Mouse (Mus musculus) heart, postnatal 0 days (tissue): ENCODE measurements around the gene Qars. TPM values are rescaled to one million over a fixed set of nuclear protein-coding genes. Genes with fewer than 3 reads are reported as not detected.

Experiments
- ATAC-seq: fragments of 200-750 bp; cut with Nextera tagmentation; 2 replicates; pipeline ENCODE4 v1.8.0; 2017; ENCODE audit warnings: low read depth, moderate number of reproducible peaks, moderate library complexity; ENCODE audit not compliant: insufficient read depth
- DNase-seq: peaks from one replicate; pipeline ENCODE4 v3.0.0-alpha.2; 2016; ENCODE audit warnings: low spot score
- H3K27ac ChIP-seq: fragments of 300-500 bp; sonication (generic); 2 replicates; pipeline ENCODE4 v1.5.1; 2014; ENCODE audit warnings: low read depth, mild to moderate bottlenecking
- H3K27me3 ChIP-seq: fragments of 300-500 bp; sonication (generic); 2 replicates; pipeline ENCODE4 v1.6.1; 2014; ENCODE audit warnings: low read length, mixed read lengths; ENCODE audit not compliant: control insufficient read depth, insufficient read depth
- H3K36me3 ChIP-seq: fragments of 300-500 bp; sonication (generic); replicated peaks from 2 replicates; pipeline ENCODE4 v1.6.1; 2014; ENCODE audit warnings: low read length, mixed read lengths; ENCODE audit not compliant: control insufficient read depth, insufficient read depth
- H3K4me1 ChIP-seq: fragments of 300-500 bp; sonication (generic); 2 replicates; pipeline ENCODE4 v1.6.1; 2014; ENCODE audit warnings: antibody characterized with exemption; ENCODE audit not compliant: control insufficient read depth, insufficient read depth
- H3K4me2 ChIP-seq: fragments of 300-500 bp; sonication (generic); 2 replicates; pipeline ENCODE4 v1.6.1; 2014; ENCODE audit warnings: low read depth, mild to moderate bottlenecking, low read length, moderate library complexity
- H3K4me3 ChIP-seq: fragments of 300-500 bp; sonication (generic); 2 replicates; pipeline ENCODE4 v1.5.1; 2014; ENCODE audit warnings: low read depth, low read length
- H3K9ac ChIP-seq: fragments of 300-500 bp; sonication (generic); replicated peaks from 2 replicates; pipeline ENCODE4 v1.6.1; 2014; ENCODE audit warnings: low read depth, low read length, mixed read lengths
- H3K9me3 ChIP-seq: fragments of 300-500 bp; sonication (generic); replicated peaks from 2 replicates; pipeline ENCODE4 v1.6.1; 2016; ENCODE audit warnings: low read length; ENCODE audit not compliant: control insufficient read depth
- CTCF ChIP-seq: IDR thresholded peaks from 2 replicates; pipeline ENCODE4 v1.5.1; 2016; ENCODE audit warnings: antibody characterized with exemption, control low read depth, low read depth
- EP300 ChIP-seq: IDR thresholded peaks from 2 replicates; pipeline ENCODE4 v1.6.1; 2016; ENCODE audit warnings: antibody characterized with exemption, low read depth
- WGBS: fragments of 180-500 bp; shearing (Covaris S2); extraction: QIAGEN DNeasy Blood & Tissue Kit; methylation state at CpG from one replicate; pipeline ENCODE4 v1.1.7; 2014; 5-methylcytosine and 5-hydroxymethylcytosine counted together
- polyA plus RNA-seq: library from polyadenylated mRNA; unstranded; fragments of >200 nt; fragmentation: Nextera tagmentation; extraction: Ambion mirVana; gene quantifications from 2 replicates; pipeline ENCODE4 v1.2.1, GENCODE M21; 2015
- total RNA-seq: library from RNA; depleted of rRNA; stranded (reverse); fragments of >200 nt; gene quantifications from 2 replicates; pipeline ENCODE4 v1.2.3, GENCODE M21; 2014; ENCODE audit warnings: low replicate concordance

The Qars gene
- total and polyA plus RNA-seq, 2 experiments from 2014 or later: 49.2 to 188 TPM

DNA sequence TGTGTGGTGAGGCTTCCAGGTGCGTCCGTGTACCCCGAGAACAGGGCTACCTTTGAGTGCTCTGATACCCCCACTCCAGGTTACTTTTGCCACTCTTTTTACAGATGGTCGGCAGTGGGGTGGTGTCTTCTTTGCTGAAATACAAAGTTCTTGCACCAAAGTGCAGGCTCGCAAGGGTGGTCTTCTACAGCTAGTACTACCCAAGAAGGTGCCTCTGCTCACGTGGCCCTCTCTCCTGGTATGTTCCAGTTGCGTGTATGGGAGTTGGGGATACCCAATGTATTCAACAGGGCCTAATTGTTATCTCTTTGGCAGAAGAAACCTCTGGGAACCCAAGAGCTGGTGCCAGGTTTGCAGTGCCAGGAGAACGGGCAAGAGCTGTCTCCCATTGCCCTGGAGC, 14.3 kb upstream of the Qars start:
- Histone ChIP-seq H3K36me3 (peaks cover 81% of the 10 kb centered on the region), H3K4me1 (peaks cover 12% of the 10 kb centered on the region), H3K27ac (no peak overlapping the region), H3K27me3 (no peaks in the 10 kb centered on the region), H3K9me3 (no peaks in the 10 kb centered on the region), H3K4me2 (no peak overlapping the region), H3K9ac (no peak overlapping the region), H3K4me3 (no peak overlapping the region)
- DNase-seq: no peak
- TF ChIP-seq CTCF (no peak), EP300 (no peak)
- ATAC-seq: no peak
- 97% methylated on average over 8 of the region's 8 CpGs for WGBS

DNA sequence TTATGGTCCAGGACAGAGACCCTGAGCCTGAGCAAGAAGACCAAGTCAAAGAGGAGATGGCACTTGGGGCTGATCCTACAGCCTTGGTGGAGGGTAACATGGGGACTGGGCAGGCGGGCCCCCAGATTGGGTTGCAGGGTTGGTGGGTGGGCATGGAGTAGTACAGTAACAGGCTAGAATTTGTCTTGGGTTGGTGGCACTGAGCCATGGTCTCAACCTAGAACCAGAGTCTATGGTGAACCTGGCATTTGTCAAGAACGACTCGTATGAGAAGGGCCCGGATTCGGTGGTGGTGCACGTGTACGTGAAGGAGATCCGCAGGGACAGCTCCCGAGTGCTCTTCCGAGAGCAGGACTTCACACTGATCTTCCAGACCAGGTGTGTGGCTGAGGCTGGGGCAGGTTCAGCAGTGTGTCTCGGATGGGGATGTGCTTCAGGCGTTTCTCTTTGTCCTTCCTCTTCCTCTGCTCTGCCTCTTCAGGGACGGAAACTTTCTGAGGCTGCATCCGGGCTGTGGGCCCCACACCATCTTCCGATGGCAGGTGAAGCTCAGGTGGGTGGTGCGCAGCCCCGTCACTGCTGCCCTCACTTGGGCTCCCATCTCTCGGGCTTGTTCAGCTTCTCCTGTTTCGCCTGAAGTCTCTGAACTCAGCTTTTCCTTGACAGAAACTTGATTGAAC, 13.2 kb upstream of the Qars start:
- no peak for TF ChIP-seq CTCF
- no peak for TF ChIP-seq EP300
- Histone ChIP-seq H3K9ac (no peak overlapping the region), H3K27me3 (no peaks in the 10 kb centered on the region), H3K36me3 (peaks cover 81% of the 10 kb centered on the region), H3K4me3 (no peak overlapping the region), H3K9me3 (no peaks in the 10 kb centered on the region), H3K27ac (no peak overlapping the region), H3K4me1 (peaks cover 12% of the 10 kb centered on the region), H3K4me2 (no peak overlapping the region)
- WGBS: 92% methylated on average over 19 of the region's 19 CpGs
- ATAC-seq: no peak
- no peak for DNase-seq

DNA sequence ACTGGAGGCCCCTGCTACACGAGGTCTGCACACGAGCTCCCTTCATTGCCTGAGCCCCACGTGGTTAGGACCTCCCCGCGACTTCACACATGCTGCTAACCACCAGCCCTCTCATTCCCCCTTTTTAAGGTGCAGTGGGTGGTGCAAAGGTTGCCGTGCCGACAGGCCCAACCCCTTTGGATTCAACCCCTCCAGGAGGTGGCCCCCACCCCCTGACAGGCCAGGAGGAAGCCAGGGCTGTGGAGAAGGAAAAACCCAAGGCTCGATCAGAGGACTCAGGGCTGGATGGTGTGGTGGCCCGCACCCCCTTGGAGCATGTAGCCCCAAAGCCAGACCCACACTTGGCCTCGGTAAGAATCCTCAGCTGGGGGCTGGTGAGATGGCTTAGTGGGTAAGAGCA, 12.6 kb upstream of the Qars start:
- no peak for ATAC-seq
- TF ChIP-seq CTCF (no peak), EP300 (no peak)
- no peaks in the 10 kb centered on the region for H3K9me3 ChIP-seq
- H3K4me3 ChIP-seq: no peak overlapping the region
- H3K27ac ChIP-seq: no peak overlapping the region
- peaks cover 12% of the 10 kb centered on the region for H3K4me1 ChIP-seq
- no peak overlapping the region for H3K9ac ChIP-seq
- no peak for DNase-seq
- no peak overlapping the region for H3K4me2 ChIP-seq
- no peaks in the 10 kb centered on the region for H3K27me3 ChIP-seq
- 77% methylated on average over 10 of the region's 10 CpGs for WGBS
- peaks cover 81% of the 10 kb centered on the region for H3K36me3 ChIP-seq

DNA sequence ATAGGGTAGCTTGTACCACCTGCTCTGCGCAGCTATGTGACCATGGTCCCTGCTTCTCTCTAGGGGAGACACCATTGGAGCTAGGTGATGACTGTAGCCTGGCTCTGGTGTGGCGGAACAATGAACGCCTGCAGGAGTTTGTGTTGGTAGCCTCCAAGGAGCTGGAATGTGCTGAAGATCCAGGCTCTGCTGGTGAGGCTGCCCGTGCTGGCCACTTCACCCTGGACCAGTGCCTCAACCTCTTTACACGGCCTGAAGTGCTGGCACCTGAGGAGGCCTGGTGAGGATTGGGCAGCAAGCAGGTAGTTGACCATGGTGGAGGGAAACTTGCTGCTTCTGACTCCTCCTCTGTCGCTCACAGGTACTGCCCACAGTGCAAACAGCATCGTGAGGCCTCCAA, 8.3 kb upstream of the Qars start:
- Histone ChIP-seq H3K4me1 (no peaks in the 10 kb centered on the region), H3K4me2 (no peak overlapping the region), H3K9me3 (no peaks in the 10 kb centered on the region), H3K9ac (no peak overlapping the region), H3K36me3 (peaks cover 95% of the 10 kb centered on the region), H3K4me3 (no peak overlapping the region), H3K27ac (no peak overlapping the region), H3K27me3 (no peaks in the 10 kb centered on the region)
- ATAC-seq: no peak
- 91% methylated on average over 7 of the region's 7 CpGs for WGBS
- no peak for DNase-seq
- TF ChIP-seq CTCF (no peak), EP300 (no peak)

DNA sequence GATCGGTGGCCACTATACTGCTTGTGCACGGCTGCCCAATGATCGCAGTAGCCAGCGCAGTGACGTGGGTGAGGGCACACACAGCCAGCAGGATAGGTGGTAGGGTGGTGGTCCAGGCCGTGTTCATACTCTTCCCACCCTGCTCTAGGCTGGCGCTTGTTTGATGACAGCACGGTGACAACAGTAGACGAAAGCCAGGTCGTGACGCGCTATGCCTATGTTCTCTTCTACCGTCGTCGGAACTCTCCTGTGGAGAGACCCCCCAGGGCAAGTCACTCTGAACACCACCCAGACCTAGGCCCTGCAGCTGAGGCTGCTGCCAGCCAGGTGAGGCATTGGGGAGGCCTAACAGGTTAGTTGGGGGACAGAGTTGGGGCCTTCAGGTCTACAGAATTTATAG, 7.6 kb upstream of the Qars start:
- Histone ChIP-seq H3K9ac (no peak overlapping the region), H3K4me1 (no peaks in the 10 kb centered on the region), H3K36me3 (peaks cover 87% of the 10 kb centered on the region), H3K4me3 (no peak overlapping the region), H3K27me3 (no peaks in the 10 kb centered on the region), H3K27ac (no peak overlapping the region), H3K4me2 (no peak overlapping the region), H3K9me3 (no peaks in the 10 kb centered on the region)
- ATAC-seq (no peak), DNase-seq (no peak)
- TF ChIP-seq CTCF: no peak
- no peak for TF ChIP-seq EP300
- WGBS: 83% methylated on average over 15 of the region's 15 CpGs

DNA sequence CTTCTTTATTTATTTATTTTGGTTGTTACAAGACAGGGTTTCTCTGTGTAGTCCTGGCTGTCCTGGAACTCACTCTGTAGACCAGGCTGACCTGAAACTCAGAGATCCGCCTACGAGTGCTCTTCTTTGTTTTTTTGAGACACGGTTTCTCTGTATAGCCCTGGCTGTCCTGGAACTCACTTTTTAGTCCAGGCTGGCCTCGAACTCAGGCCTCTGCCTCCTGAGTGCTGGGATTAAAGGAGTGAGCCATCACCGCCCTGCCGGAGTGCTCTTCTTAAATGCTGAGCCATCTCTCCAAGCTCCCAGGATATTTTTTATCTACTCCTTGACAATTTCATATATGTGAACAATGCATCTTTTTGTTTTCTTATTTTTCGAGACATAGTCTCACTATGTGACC, 605 bp upstream of the Qars start:
- Histone ChIP-seq H3K36me3 (peaks cover 35% of the 10 kb centered on the region), H3K9ac (no peak overlapping the region), H3K27ac (no peak overlapping the region), H3K4me2 (peak overlapping the region; percentile 94; the same call in 1 of the 2 replicates), H3K4me1 (peaks cover 8% of the 10 kb centered on the region), H3K9me3 (no peaks in the 10 kb centered on the region), H3K27me3 (no peaks in the 10 kb centered on the region), H3K4me3 (no peak overlapping the region; the same call in 1 of the 2 replicates)
- no peak for ATAC-seq
- TF ChIP-seq CTCF: no peak
- TF ChIP-seq EP300: no peak
- no peak for DNase-seq
- 85% methylated on average over 7 of the region's 7 CpGs for WGBS
